Mouse (Mus musculus): Measurements from ENCODE around the gene Gcc2. TPM values are rescaled to one million over a fixed set of nuclear protein-coding genes. Genes with fewer than 3 reads are reported as not detected.
A peak's percentile ranks its signal among the peaks of the same experiment; 100 is the strongest.

Gcc2 gene
- polyA plus RNA-seq, 1 experiment from 2014 or later: 65.4 TPM

GRCm38 (mm10) chr10:58249535-58249934 lies 5.8 kb upstream of the Gcc2 start:
- H3K9ac ChIP-seq (ENCODE audit: low read depth, low read length): no peak overlapping the region
- no peaks in the 10 kb centered on the region for H3K27me3 ChIP-seq (replicated peaks; ENCODE audit: control insufficient read depth, insufficient read depth, low read length)
- ATAC-seq: no peak
- no peaks in the 10 kb centered on the region for H3K36me3 ChIP-seq (ENCODE audit: control insufficient read depth, insufficient read depth, low read length)
- H3K4me1 ChIP-seq (ENCODE audit: control insufficient read depth, insufficient read depth, low read length): no peaks in the 10 kb centered on the region
- no peak overlapping the region for H3K4me3 ChIP-seq (ENCODE audit: low read length)
- no peak overlapping the region for H3K27ac ChIP-seq (ENCODE audit: low read length)
- H3K4me2 ChIP-seq (ENCODE audit: low read depth, low read length): no peak overlapping the region
- no peaks in the 10 kb centered on the region for H3K9me3 ChIP-seq (ENCODE audit: control insufficient read depth, low read length)
- 48% methylated on average over 1 of the region's 1 CpGs for WGBS

DNA sequence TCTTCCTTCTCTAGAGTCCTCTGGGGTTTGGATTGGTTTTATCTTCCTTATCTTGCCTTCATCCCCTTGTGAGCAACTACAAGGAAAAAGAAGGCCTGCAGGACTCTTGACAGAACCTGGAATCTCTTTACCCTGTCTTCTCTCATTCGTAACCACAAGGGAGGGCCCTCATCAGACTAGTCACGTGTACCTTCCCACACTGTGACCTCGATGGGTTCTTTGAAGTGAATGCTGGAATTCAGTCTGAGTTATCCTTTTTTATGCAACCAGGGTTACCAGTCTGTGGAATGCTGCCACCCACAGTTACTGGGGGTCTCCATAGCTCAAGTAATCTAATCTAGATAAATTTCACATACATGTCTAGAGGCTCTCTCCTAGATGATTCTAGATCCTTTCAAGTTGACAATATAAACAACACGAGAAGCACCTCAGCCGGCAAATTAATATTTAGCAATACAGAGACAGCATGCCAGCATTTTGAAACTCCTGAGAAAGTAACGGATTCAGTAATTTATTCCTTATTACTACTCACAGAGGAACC lies 592 bp upstream of the Gcc2 start:
- ATAC-seq: peak; percentile 16
- Histone ChIP-seq H3K27me3 (replicated peaks; ENCODE audit: control insufficient read depth, insufficient read depth, low read length) (no peaks in the 10 kb centered on the region), H3K36me3 (ENCODE audit: control insufficient read depth, insufficient read depth, low read length) (no peaks in the 10 kb centered on the region), H3K9me3 (ENCODE audit: control insufficient read depth, low read length) (no peaks in the 10 kb centered on the region), H3K4me2 (ENCODE audit: low read depth, low read length) (peak overlapping the region; percentile 62), H3K4me1 (ENCODE audit: control insufficient read depth, insufficient read depth, low read length) (peaks cover 2% of the 10 kb centered on the region; the same call in 1 of the 2 replicates), H3K4me3 (ENCODE audit: low read length) (peak overlapping the region; percentile 89), H3K27ac (ENCODE audit: low read length) (no peak overlapping the region), H3K9ac (ENCODE audit: low read depth, low read length) (no peak overlapping the region)
- WGBS: 30% methylated on average over 6 of the region's 6 CpGs

DNA sequence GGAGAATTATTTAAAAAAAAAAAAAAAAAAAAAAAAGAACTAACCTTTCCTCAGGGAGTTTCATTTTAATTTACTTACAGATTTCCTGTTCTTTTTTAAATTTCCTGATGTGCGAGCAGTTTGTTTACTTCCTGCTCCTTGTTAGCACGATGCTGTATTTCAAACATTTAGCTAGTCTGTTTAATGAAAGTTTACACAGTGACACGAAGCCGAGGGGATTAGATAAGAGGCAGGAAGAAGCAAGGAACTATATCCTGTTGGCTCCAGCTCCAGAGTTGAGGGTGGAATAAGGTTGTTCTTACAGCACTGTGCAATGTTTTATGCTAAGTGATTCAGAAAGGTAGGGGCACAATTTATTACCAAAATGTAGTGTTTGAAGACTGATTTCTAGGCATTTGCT lies 657 bp downstream of the Gcc2 start:
- no peaks in the 10 kb centered on the region for H3K27me3 ChIP-seq (replicated peaks; ENCODE audit: control insufficient read depth, insufficient read depth, low read length)
- H3K4me2 ChIP-seq (ENCODE audit: low read depth, low read length): peak overlapping the region; percentile 62
- H3K9ac ChIP-seq (ENCODE audit: low read depth, low read length): peak overlapping the region; percentile 95
- no peaks in the 10 kb centered on the region for H3K9me3 ChIP-seq (ENCODE audit: control insufficient read depth, low read length)
- H3K36me3 ChIP-seq (ENCODE audit: control insufficient read depth, insufficient read depth, low read length): no peaks in the 10 kb centered on the region
- no peak; the same call in 1 of the 2 replicates for ATAC-seq
- peak overlapping the region; percentile 89 for H3K4me3 ChIP-seq (ENCODE audit: low read length)
- peaks cover 2% of the 10 kb centered on the region; the same call in 1 of the 2 replicates for H3K4me1 ChIP-seq (ENCODE audit: control insufficient read depth, insufficient read depth, low read length)
- under 1% methylated on average over 4 of the region's 4 CpGs for WGBS
- H3K27ac ChIP-seq (ENCODE audit: low read length): 0 out of 2 replicates have a peak overlapping the region, but pooled peaks have one; percentile 10

GRCm38 (mm10) chr10:58258466-58258865 lies 3.2 kb downstream of the Gcc2 start:
- H3K9me3 ChIP-seq (ENCODE audit: control insufficient read depth, low read length): no peaks in the 10 kb centered on the region
- ATAC-seq: no peak
- H3K9ac ChIP-seq (ENCODE audit: low read depth, low read length): no peak overlapping the region
- no peak overlapping the region for H3K4me2 ChIP-seq (ENCODE audit: low read depth, low read length)
- H3K36me3 ChIP-seq (ENCODE audit: control insufficient read depth, insufficient read depth, low read length): peaks cover under 1% of the 10 kb centered on the region; the same call in 1 of the 2 replicates
- peaks cover 2% of the 10 kb centered on the region; the same call in 1 of the 2 replicates for H3K4me1 ChIP-seq (ENCODE audit: control insufficient read depth, insufficient read depth, low read length)
- 62% methylated on average over 5 of the region's 5 CpGs for WGBS
- no peak overlapping the region for H3K4me3 ChIP-seq (ENCODE audit: low read length)
- H3K27me3 ChIP-seq (replicated peaks; ENCODE audit: control insufficient read depth, insufficient read depth, low read length): no peaks in the 10 kb centered on the region
- H3K27ac ChIP-seq (ENCODE audit: low read length): no peak overlapping the region

DNA sequence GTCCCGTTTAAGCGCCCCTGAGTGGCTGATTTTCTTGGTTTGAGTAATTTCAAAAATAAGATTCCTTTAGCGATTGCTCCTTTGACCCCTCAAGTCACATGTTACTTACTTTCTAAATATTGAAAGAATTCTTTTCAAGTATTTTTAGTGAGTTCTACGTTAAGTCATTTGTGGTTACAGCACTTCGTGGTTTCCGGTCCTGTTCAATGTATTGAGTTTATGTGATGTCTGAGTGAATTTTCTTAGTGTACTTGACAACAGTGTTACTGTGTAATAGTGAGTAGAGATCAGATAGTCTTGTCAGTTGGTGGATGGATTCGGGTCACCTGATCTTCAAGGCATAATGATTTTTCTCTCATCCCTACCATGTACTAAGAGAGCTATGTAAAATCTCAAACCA lies 26.9 kb downstream of the Gcc2 start:
- 95% methylated on average over 7 of the region's 7 CpGs for WGBS
- Histone ChIP-seq H3K4me2 (ENCODE audit: low read depth, low read length) (no peak overlapping the region), H3K9me3 (ENCODE audit: control insufficient read depth, low read length) (no peaks in the 10 kb centered on the region), H3K27me3 (replicated peaks; ENCODE audit: control insufficient read depth, insufficient read depth, low read length) (no peaks in the 10 kb centered on the region), H3K27ac (ENCODE audit: low read length) (no peak overlapping the region), H3K36me3 (ENCODE audit: control insufficient read depth, insufficient read depth, low read length) (peaks cover 10% of the 10 kb centered on the region), H3K9ac (ENCODE audit: low read depth, low read length) (no peak overlapping the region), H3K4me3 (ENCODE audit: low read length) (no peak overlapping the region), H3K4me1 (ENCODE audit: control insufficient read depth, insufficient read depth, low read length) (no peaks in the 10 kb centered on the region)
- ATAC-seq: no peak

GRCm38 (mm10) chr10:58290742-58291141 lies 35.4 kb downstream of the Gcc2 start:
- Histone ChIP-seq H3K36me3 (ENCODE audit: control insufficient read depth, insufficient read depth, low read length) (peaks cover 3% of the 10 kb centered on the region; the same call in 1 of the 2 replicates), H3K27me3 (replicated peaks; ENCODE audit: control insufficient read depth, insufficient read depth, low read length) (no peaks in the 10 kb centered on the region), H3K27ac (ENCODE audit: low read length) (no peak overlapping the region), H3K4me1 (ENCODE audit: control insufficient read depth, insufficient read depth, low read length) (no peaks in the 10 kb centered on the region), H3K4me3 (ENCODE audit: low read length) (no peak overlapping the region), H3K4me2 (ENCODE audit: low read depth, low read length) (no peak overlapping the region), H3K9me3 (ENCODE audit: control insufficient read depth, low read length) (no peaks in the 10 kb centered on the region), H3K9ac (ENCODE audit: low read depth, low read length) (no peak overlapping the region)
- no peak for ATAC-seq
- WGBS: 52% methylated on average over 3 of the region's 3 CpGs

- H3K9ac ChIP-seq (ENCODE audit: low read depth, low read length): no peak overlapping the region
- no peaks in the 10 kb centered on the region for H3K27me3 ChIP-seq (replicated peaks; ENCODE audit: control insufficient read depth, insufficient read depth, low read length)
- no peaks in the 10 kb centered on the region for H3K4me1 ChIP-seq (ENCODE audit: control insufficient read depth, insufficient read depth, low read length)
- no peak overlapping the region for H3K4me3 ChIP-seq (ENCODE audit: low read length)
- no peak overlapping the region for H3K27ac ChIP-seq (ENCODE audit: low read length)
- no peaks in the 10 kb centered on the region for H3K9me3 ChIP-seq (ENCODE audit: control insufficient read depth, low read length)
- 96% methylated on average over 3 of the region's 3 CpGs for WGBS
- ATAC-seq: no peak
- no peak overlapping the region for H3K4me2 ChIP-seq (ENCODE audit: low read depth, low read length)
- H3K36me3 ChIP-seq (ENCODE audit: control insufficient read depth, insufficient read depth, low read length): no peaks in the 10 kb centered on the region; the same call in 1 of the 2 replicates
These were observed 38.9 kb downstream of the Gcc2 start for GRCm38 (mm10) chr10:58294246-58294645.

- Histone ChIP-seq H3K27me3 (replicated peaks; ENCODE audit: control insufficient read depth, insufficient read depth, low read length) (no peaks in the 10 kb centered on the region), H3K4me3 (ENCODE audit: low read length) (no peak overlapping the region), H3K9ac (ENCODE audit: low read depth, low read length) (no peak overlapping the region), H3K9me3 (ENCODE audit: control insufficient read depth, low read length) (no peaks in the 10 kb centered on the region), H3K36me3 (ENCODE audit: control insufficient read depth, insufficient read depth, low read length) (no peaks in the 10 kb centered on the region; the same call in 1 of the 2 replicates), H3K4me2 (ENCODE audit: low read depth, low read length) (no peak overlapping the region), H3K4me1 (ENCODE audit: control insufficient read depth, insufficient read depth, low read length) (no peaks in the 10 kb centered on the region), H3K27ac (ENCODE audit: low read length) (no peak overlapping the region)
- no peak for ATAC-seq
- WGBS: 95% methylated on average over 3 of the region's 3 CpGs
These were observed 40.3 kb downstream of the Gcc2 start for GRCm38 (mm10) chr10:58295605-58296004.

DNA sequence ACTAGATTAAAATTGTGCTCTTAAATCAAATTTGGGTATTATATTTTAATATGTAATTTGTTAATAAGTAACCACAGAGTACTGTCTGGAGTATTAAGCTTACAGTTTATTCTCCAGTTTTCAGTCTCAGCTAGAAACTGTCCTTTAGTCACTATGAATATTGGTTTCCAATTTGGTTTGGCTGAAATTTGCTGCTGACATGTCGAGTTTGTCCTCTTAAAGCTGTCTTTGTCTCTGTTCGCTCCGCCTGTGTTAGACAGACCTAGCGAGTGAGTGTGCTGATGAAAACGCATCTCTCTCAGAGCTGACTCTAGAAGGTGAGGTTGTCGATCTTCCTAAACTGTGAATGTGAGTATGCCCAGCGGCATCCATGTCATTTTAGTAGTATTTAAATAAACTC lies 49.7 kb downstream of the Gcc2 start:
- H3K27ac ChIP-seq (ENCODE audit: low read length): no peak overlapping the region
- H3K4me1 ChIP-seq (ENCODE audit: control insufficient read depth, insufficient read depth, low read length): no peaks in the 10 kb centered on the region
- WGBS: 94% methylated on average over 7 of the region's 7 CpGs
- H3K4me2 ChIP-seq (ENCODE audit: low read depth, low read length): no peak overlapping the region
- H3K4me3 ChIP-seq (ENCODE audit: low read length): no peak overlapping the region
- no peaks in the 10 kb centered on the region for H3K27me3 ChIP-seq (replicated peaks; ENCODE audit: control insufficient read depth, insufficient read depth, low read length)
- no peaks in the 10 kb centered on the region for H3K9me3 ChIP-seq (ENCODE audit: control insufficient read depth, low read length)
- peaks cover 3% of the 10 kb centered on the region for H3K36me3 ChIP-seq (ENCODE audit: control insufficient read depth, insufficient read depth, low read length)
- no peak for ATAC-seq
- no peak overlapping the region for H3K9ac ChIP-seq (ENCODE audit: low read depth, low read length)

DNA sequence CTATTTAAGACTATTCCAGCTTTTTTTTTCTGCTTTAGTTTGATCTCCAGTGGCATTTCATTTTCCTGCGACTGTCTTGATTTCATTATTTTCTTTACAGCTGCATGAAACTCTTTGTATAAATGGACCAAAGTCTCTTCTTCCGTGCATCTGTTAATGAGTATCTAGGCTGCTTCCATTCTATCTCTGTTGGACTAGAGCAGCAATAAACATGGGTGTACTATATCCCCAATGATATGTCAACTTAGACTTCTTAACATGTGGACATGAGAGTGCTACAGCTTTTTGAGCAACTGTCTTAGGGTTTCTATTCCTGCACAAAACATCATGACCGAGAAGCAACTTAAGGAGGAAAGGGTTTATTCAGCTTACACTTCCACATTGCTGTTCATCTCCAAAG lies 51.6 kb downstream of the Gcc2 start:
- no peaks in the 10 kb centered on the region for H3K9me3 ChIP-seq (ENCODE audit: control insufficient read depth, low read length)
- no peak overlapping the region for H3K4me3 ChIP-seq (ENCODE audit: low read length)
- 75% methylated on average over 3 of the region's 3 CpGs for WGBS
- no peaks in the 10 kb centered on the region for H3K27me3 ChIP-seq (replicated peaks; ENCODE audit: control insufficient read depth, insufficient read depth, low read length)
- no peak overlapping the region for H3K27ac ChIP-seq (ENCODE audit: low read length)
- peaks cover 3% of the 10 kb centered on the region for H3K36me3 ChIP-seq (ENCODE audit: control insufficient read depth, insufficient read depth, low read length)
- ATAC-seq: peak; percentile 70; the same call in 1 of the 2 replicates
- H3K4me2 ChIP-seq (ENCODE audit: low read depth, low read length): no peak overlapping the region
- H3K4me1 ChIP-seq (ENCODE audit: control insufficient read depth, insufficient read depth, low read length): no peaks in the 10 kb centered on the region
- H3K9ac ChIP-seq (ENCODE audit: low read depth, low read length): no peak overlapping the region

Data from intestine, embryonic 16.5 days (tissue).